Mouse (Mus musculus) left cerebral cortex, adult 9 months (tissue): ENCODE measurements around the gene Atp8b3.

Experiments
- DNase-seq, 2 experiments: peaks; one replicate each; pipeline ENCODE4 v3.0.0; 2022; ENCODE audit warnings: low spot score in 2 of 2

Gene Atp8b3

GRCm38 (mm10) chr10:80568876-80569275, 30.0 kb upstream of the Atp8b3 start:
- no peak for DNase-seq

- DNase-seq, result peak; percentile 75 to 91
These were observed 27.6 kb upstream of the Atp8b3 start for GRCm38 (mm10) chr10:80566375-80567092.

GRCm38 (mm10) chr10:80561116-80561944, 22.4 kb upstream of the Atp8b3 start, which contains the start of gene Rexo1:
Gene Rexo1 (minus strand): TSS chr10:80561560.
- DNase-seq, result peak; percentile 81 to 95

GRCm38 (mm10) chr10:80560621-80561020, 21.7 kb upstream of the Atp8b3 start:
- no peak for DNase-seq

GRCm38 (mm10) chr10:80559431-80559830, 20.5 kb upstream of the Atp8b3 start:
- DNase-seq, result no peak

- DNase-seq, result peak in 1 of 2 experiments; percentile 77
These were observed 18.5 kb upstream of the Atp8b3 start for GRCm38 (mm10) chr10:80557346-80557965.

- DNase-seq, result no peak
These were observed 15.1 kb upstream of the Atp8b3 start for GRCm38 (mm10) chr10:80553997-80554396.

GRCm38 (mm10) chr10:80553575-80553974, 14.7 kb upstream of the Atp8b3 start:
- no peak for DNase-seq

- no peak for DNase-seq
These were observed 13.4 kb upstream of the Atp8b3 start for GRCm38 (mm10) chr10:80552364-80552763.

- DNase-seq, result no peak
These were observed 10.4 kb upstream of the Atp8b3 start for GRCm38 (mm10) chr10:80549279-80549678.

- no peak for DNase-seq
These were observed 9.6 kb upstream of the Atp8b3 start for GRCm38 (mm10) chr10:80548428-80549006.

- DNase-seq, result no peak
These were observed 8.6 kb upstream of the Atp8b3 start for GRCm38 (mm10) chr10:80547539-80547938.

- no peak for DNase-seq
These were observed 8.0 kb upstream of the Atp8b3 start for GRCm38 (mm10) chr10:80546945-80547344.

GRCm38 (mm10) chr10:80545590-80545989, 6.7 kb upstream of the Atp8b3 start:
- no peak for DNase-seq

GRCm38 (mm10) chr10:80543873-80544272, 4.9 kb upstream of the Atp8b3 start:
- DNase-seq, result peak in 1 of 2 experiments; percentile 20

GRCm38 (mm10) chr10:80539493-80539892, 569 bp upstream of the Atp8b3 start:
- DNase-seq, result no peak

- no peak for DNase-seq
These were observed 744 bp downstream of the Atp8b3 start for GRCm38 (mm10) chr10:80538180-80538579.

GRCm38 (mm10) chr10:80535711-80536110, 3.2 kb downstream of the Atp8b3 start:
- DNase-seq, result no peak

- no peak for DNase-seq
These were observed 3.9 kb downstream of the Atp8b3 start for GRCm38 (mm10) chr10:80535071-80535470.

GRCm38 (mm10) chr10:80533704-80534103, 5.2 kb downstream of the Atp8b3 start:
- DNase-seq, result no peak

- no peak for DNase-seq
These were observed 6.1 kb downstream of the Atp8b3 start for GRCm38 (mm10) chr10:80532783-80533182.

GRCm38 (mm10) chr10:80526172-80526571, 12.8 kb downstream of the Atp8b3 start:
- no peak for DNase-seq
